Mouse (Mus musculus) natural killer cell, adult 2 months (primary cell): ENCODE measurements around the gene Sox5.

Experiments
- DNase-seq, 2 experiments: peaks; one replicate each; pipeline ENCODE4 v3.0.0; 2022; ENCODE audit warnings: low spot score in 2 of 2

Sox5 gene

GRCm38 (mm10) chr6:144491761-144492415, 289.9 kb downstream of the Sox5 start:
- no peak for DNase-seq

GRCm38 (mm10) chr6:144490896-144491295, 290.9 kb downstream of the Sox5 start:
- DNase-seq: no peak

- no peak for DNase-seq
Observed at GRCm38 (mm10) chr6:144485578-144485977, 296.2 kb downstream of the Sox5 start.

GRCm38 (mm10) chr6:144483166-144483565, 298.6 kb downstream of the Sox5 start:
- DNase-seq: no peak

GRCm38 (mm10) chr6:144480648-144481528, 300.9 kb downstream of the Sox5 start:
- no peak for DNase-seq

- DNase-seq: no peak
Observed at GRCm38 (mm10) chr6:144479861-144480260, 301.9 kb downstream of the Sox5 start.

- no peak for DNase-seq
Observed at GRCm38 (mm10) chr6:144477287-144478064, 304.3 kb downstream of the Sox5 start.

- DNase-seq: no peak
Observed at GRCm38 (mm10) chr6:144473437-144473836, 308.3 kb downstream of the Sox5 start.

GRCm38 (mm10) chr6:144472089-144472900, 309.5 kb downstream of the Sox5 start:
- DNase-seq: no peak

GRCm38 (mm10) chr6:144466711-144467110, 315.1 kb downstream of the Sox5 start:
- no peak for DNase-seq

- no peak for DNase-seq
Observed at GRCm38 (mm10) chr6:144463691-144464090, 318.1 kb downstream of the Sox5 start.

- DNase-seq: no peak
Observed at GRCm38 (mm10) chr6:144463274-144463673, 318.5 kb downstream of the Sox5 start.

GRCm38 (mm10) chr6:144459486-144459885, 322.3 kb downstream of the Sox5 start:
- no peak for DNase-seq

- no peak for DNase-seq
Observed at GRCm38 (mm10) chr6:144457500-144457899, 324.3 kb downstream of the Sox5 start.

GRCm38 (mm10) chr6:144454291-144455276, 327.2 kb downstream of the Sox5 start:
- DNase-seq: no peak

- DNase-seq: no peak
Observed at GRCm38 (mm10) chr6:144453605-144454004, 328.2 kb downstream of the Sox5 start.

- no peak for DNase-seq
Observed at GRCm38 (mm10) chr6:144453147-144453546, 328.6 kb downstream of the Sox5 start.

GRCm38 (mm10) chr6:144452200-144452977, 329.4 kb downstream of the Sox5 start:
- DNase-seq: no peak

GRCm38 (mm10) chr6:144451631-144452030, 330.1 kb downstream of the Sox5 start:
- DNase-seq: no peak
